8 mouse cellular contexts compared by ENCODE assay signal in the genomic region with DNA sequence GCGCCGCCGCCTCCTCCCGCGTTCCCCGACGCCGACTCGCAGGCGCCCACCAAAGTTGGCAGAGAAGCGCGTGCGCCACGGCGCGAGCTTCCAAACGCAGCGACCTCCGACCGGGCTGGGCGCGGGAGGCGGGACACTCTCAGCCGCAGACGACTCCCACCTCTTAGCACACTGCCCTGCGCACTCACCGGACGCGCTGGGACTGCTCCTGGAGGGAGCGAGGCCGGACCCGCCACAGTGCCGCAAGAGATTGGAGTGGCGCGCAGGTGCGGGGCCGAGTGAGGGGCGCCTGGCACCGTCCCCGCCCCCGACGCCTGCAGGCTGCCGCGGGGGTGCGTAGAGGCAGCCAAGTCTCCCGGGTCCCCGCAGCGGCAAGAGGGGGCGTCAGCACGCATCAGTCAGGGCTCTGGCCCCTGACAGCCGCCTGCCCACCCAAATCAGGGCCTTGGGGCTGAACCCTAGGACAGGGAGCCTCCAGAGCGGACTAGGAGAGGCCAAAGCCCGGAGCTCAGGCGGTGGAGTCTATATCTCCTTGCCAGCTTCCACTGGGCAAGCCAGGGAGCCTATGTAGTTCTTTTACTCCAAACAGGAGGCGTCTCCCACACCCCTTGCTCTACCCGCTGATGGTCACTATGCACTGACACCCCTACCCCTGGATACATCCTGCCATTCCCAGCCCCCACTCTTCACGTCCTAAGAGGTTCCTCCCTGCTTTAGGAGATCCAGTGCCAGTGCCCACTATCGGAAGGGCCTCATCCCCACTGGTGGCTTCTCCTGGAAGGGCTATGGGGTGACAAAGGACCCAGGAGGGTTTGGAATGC. TPM values are rescaled to one million over a fixed set of nuclear protein-coding genes. Genes with fewer than 3 reads are reported as not detected.
A peak's percentile ranks its signal among the peaks of the same experiment; 100 is the strongest.
DNase-seq lines count a peak whose midpoint lies in the region; ATAC-seq lines count a peak whose summit lies in the region.

A gene (minus strand): TSS at position 763 of the 821 bp plus-strand sequence.

- no peak for DNase-seq in heart, adult 18-20 months
- DNase-seq in heart, postnatal 14 days = peak; percentile 13 to 17
- DNase-seq in left cerebral cortex, postnatal 36 days (ENCODE audit: low spot score in 2 of 2) = no peak
- DNase-seq in frontal cortex, postnatal 14 days (ENCODE audit: low spot score in 2 of 2) = no peak

- H3K4me3 ChIP-seq in heart, embryonic 15.5 days = peak within 1 kb of the TSS; percentile 52
- H3K4me3 ChIP-seq in brown adipose tissue, adult 24 weeks (ENCODE audit: insufficient read depth, low read depth, low read length) = peak within 1 kb of the TSS; percentile 31
- peak within 1 kb of the TSS; percentile 52 for H3K4me3 ChIP-seq in liver, embryonic 16.5 days (ENCODE audit: low read depth, low read length)

- H3K36me3 ChIP-seq in heart, embryonic 15.5 days = no peaks in the 10 kb centered on the region
- no peaks in the 10 kb centered on the region for H3K36me3 ChIP-seq in liver, embryonic 16.5 days (ENCODE audit: control insufficient read depth, insufficient read depth)

- WGBS in heart, embryonic 15.5 days = 1% methylated on average over 58 of the region's 58 CpGs
- WGBS in liver, embryonic 16.5 days (ENCODE audit: insufficient replicate concordance) = 3% methylated on average over 58 of the region's 58 CpGs

- H3K4me1 ChIP-seq in heart, embryonic 15.5 days (replicated peaks) = peaks cover 16% of the 10 kb centered on the region
- H3K4me1 ChIP-seq in brown adipose tissue, adult 24 weeks (ENCODE audit: control insufficient read depth, insufficient read depth, insufficient read length, low read length) = no peaks in the 10 kb centered on the region
- H3K4me1 ChIP-seq in liver, embryonic 16.5 days (ENCODE audit: control insufficient read depth, low read depth, low read length) = peaks cover 33% of the 10 kb centered on the region

- peaks cover 49% of the 10 kb centered on the region for H3K27me3 ChIP-seq in heart, embryonic 15.5 days
- H3K27me3 ChIP-seq in liver, embryonic 16.5 days (ENCODE audit: control insufficient read depth, insufficient read depth, low read depth, low read length) = peaks cover 42% of the 10 kb centered on the region

- intact Hi-C loops in heart, postnatal 14 days (cut with DNase I) = no loop called here
- intact Hi-C loops in left cerebral cortex, postnatal 36 days (cut with DNase I) = no loop called here

- ATAC-seq in heart, embryonic 15.5 days (replicated peaks; ENCODE audit: insufficient number of reproducible peaks, insufficient read depth, low FRiP score, low read depth) = no peak
- no peak for ATAC-seq in liver, embryonic 16.5 days (ENCODE audit: low read depth)
- ATAC-seq in CD4-positive, CD25-positive, alpha-beta regulatory T cell, adult 4 months = no peak

- no peaks in the 10 kb centered on the region for H3K9me3 ChIP-seq in heart, embryonic 15.5 days (replicated peaks)
- H3K9me3 ChIP-seq in liver, embryonic 16.5 days (replicated peaks; ENCODE audit: control insufficient read depth, low read length) = no peaks in the 10 kb centered on the region

- no peak within 1 kb of the TSS for H3K27ac ChIP-seq in heart, embryonic 15.5 days
- H3K27ac ChIP-seq in brown adipose tissue, adult 24 weeks (replicated peaks; ENCODE audit: low read depth, low read length) = no peak within 1 kb of the TSS
- no peak within 1 kb of the TSS for H3K27ac ChIP-seq in liver, embryonic 16.5 days (ENCODE audit: low read length)

- H3K4me2 ChIP-seq in heart, embryonic 15.5 days = peak within 1 kb of the TSS; percentile 84
- peak within 1 kb of the TSS; percentile 74 for H3K4me2 ChIP-seq in liver, embryonic 16.5 days (ENCODE audit: low read depth, low read length)

- peak within 1 kb of the TSS; percentile 41; the same call in 1 of the 2 replicates for H3K9ac ChIP-seq in heart, embryonic 15.5 days
- H3K9ac ChIP-seq in liver, embryonic 16.5 days (ENCODE audit: low read depth, low read length) = peak within 1 kb of the TSS; percentile 24; the same call in 1 of the 2 replicates

RNA-seq across cellular contexts. Expression of the gene that starts here (rescaled TPM):
- polyA plus RNA-seq in heart, embryonic 15.5 days (2015; fragmentation: Nextera tagmentation; extraction: Ambion mirVana) = 0.05 TPM in 1 of 2 replicates, not detected in the other
- total RNA-seq in heart, adult 18-20 months (2021) = under 1 TPM; 0.32 to 0.57 TPM
- polyA plus RNA-seq in brown adipose tissue, adult 24 weeks (2012; ENCODE audit: insufficient read depth, insufficient read length, missing spikeins) = not detected in 2 replicates
- total RNA-seq in heart, postnatal 14 days (2021) = not detected
- polyA plus RNA-seq in liver, embryonic 16.5 days (2015; fragmentation: Nextera tagmentation; extraction: Ambion mirVana) = 0.13 and 0.16 TPM in 2 replicates
- not detected for polyA plus RNA-seq in CD4-positive, CD25-positive, alpha-beta regulatory T cell, adult 4 months (2017; shearing (Covaris generic))
- under 1 TPM; 0.41 to 0.59 TPM for total RNA-seq in left cerebral cortex, postnatal 36 days (2021)

Comparison
In these comparisons a context has a peak if more than half of its experiments do, and no peak if none do; other contexts are left out.
1. Peak in DNase-seq in heart, postnatal 14 days; RNA of the gene not detected or under 1 TPM.